In genomic region chr6:124683591-124684417, GRCm38 (mm10) we compare ENCODE assay signal across 8 mouse cellular contexts. TPM values are rescaled to one million over a fixed set of nuclear protein-coding genes. Genes with fewer than 3 reads are reported as not detected.
A peak's percentile ranks its signal among the peaks of the same experiment; 100 is the strongest.
DNase-seq lines count a peak whose midpoint lies in the region; ATAC-seq lines count a peak whose summit lies in the region.
"Had no signal": no experiment of that assay in that cellular context is flagged by ENCODE, and none has a peak within 500 bp of the region (broad histone marks: within the 10 kb centered on the region; RNA-seq: fewer than 3 reads in every experiment).

No protein-coding gene starts in this region.

- no peak overlapping the region for H3K4me2 ChIP-seq in kidney, embryonic 14.5 days (replicated peaks; ENCODE audit: low read depth, low read length)
- H3K4me2 ChIP-seq in midbrain, embryonic 13.5 days (replicated peaks) = no peak overlapping the region
- H3K4me2 ChIP-seq: embryonic facial prominence, embryonic 13.5 days had no signal

- WGBS in kidney, embryonic 14.5 days = 72% methylated on average over 14 of the region's 14 CpGs
- WGBS in midbrain, embryonic 13.5 days = 90% methylated on average over 14 of the region's 14 CpGs

- no peaks in the 10 kb centered on the region for H3K9me3 ChIP-seq in kidney, embryonic 14.5 days (ENCODE audit: control insufficient read depth, low read length)
- H3K9me3 ChIP-seq in midbrain, embryonic 13.5 days = no peaks in the 10 kb centered on the region
- H3K9me3 ChIP-seq: embryonic facial prominence, embryonic 13.5 days had no signal

- H3K27me3 ChIP-seq in kidney, embryonic 14.5 days (ENCODE audit: control insufficient read depth, insufficient read depth, low read length) = no peaks in the 10 kb centered on the region
- H3K27me3 ChIP-seq in midbrain, embryonic 13.5 days = no peaks in the 10 kb centered on the region
- H3K27me3 ChIP-seq: embryonic facial prominence, embryonic 13.5 days had no signal

- H3K27ac ChIP-seq in kidney, embryonic 14.5 days (ENCODE audit: low read depth, low read length) = no peak overlapping the region
- H3K27ac ChIP-seq in midbrain, embryonic 13.5 days = no peak overlapping the region
- H3K27ac ChIP-seq: embryonic facial prominence, embryonic 13.5 days had no signal

- no peaks in the 10 kb centered on the region for H3K4me1 ChIP-seq in kidney, embryonic 14.5 days (ENCODE audit: control insufficient read depth, insufficient read depth, low read length)
- no peaks in the 10 kb centered on the region for H3K4me1 ChIP-seq in midbrain, embryonic 13.5 days (replicated peaks)
- H3K4me1 ChIP-seq: embryonic facial prominence, embryonic 13.5 days had no signal

- peak; percentile 50 for DNase-seq in right cerebral cortex, postnatal 14 days
- no peak for DNase-seq in right cerebral cortex, postnatal 25 days
- DNase-seq in brain, adult 2 months (ENCODE audit: low read depth, low spot score) = peak; percentile 78
- peak; percentile 74 for DNase-seq in lung, postnatal 25 days (ENCODE audit: low spot score)
- DNase-seq in thymus, postnatal 36 days = no peak

- no peak overlapping the region for H3K9ac ChIP-seq in kidney, embryonic 14.5 days (ENCODE audit: low read depth, low read length)
- H3K9ac ChIP-seq in midbrain, embryonic 13.5 days (replicated peaks) = no peak overlapping the region
- H3K9ac ChIP-seq: embryonic facial prominence, embryonic 13.5 days had no signal

- peak; percentile 25; the same call in 1 of the 2 replicates for ATAC-seq in kidney, embryonic 14.5 days (ENCODE audit: low FRiP score, low TSS enrichment)
- ATAC-seq in midbrain, embryonic 13.5 days = no peak

- no peaks in the 10 kb centered on the region for H3K36me3 ChIP-seq in kidney, embryonic 14.5 days (ENCODE audit: control insufficient read depth, insufficient read depth, low read length)
- H3K36me3 ChIP-seq in midbrain, embryonic 13.5 days = no peaks in the 10 kb centered on the region
- H3K36me3 ChIP-seq: embryonic facial prominence, embryonic 13.5 days had no signal

- no peak overlapping the region for H3K4me3 ChIP-seq in kidney, embryonic 14.5 days (ENCODE audit: low read length)
- no peak overlapping the region for H3K4me3 ChIP-seq in midbrain, embryonic 13.5 days (replicated peaks)
- H3K4me3 ChIP-seq: embryonic facial prominence, embryonic 13.5 days had no signal

RNA-seq across cellular contexts. Expression of gene Lpcat3, which starts 21.0 kb away (rescaled TPM):
- 51.2 and 67.3 TPM in 2 replicates for polyA plus RNA-seq in kidney, embryonic 14.5 days (2014; fragmentation: Nextera tagmentation; extraction: Ambion mirVana)
- polyA plus RNA-seq in midbrain, embryonic 13.5 days (2015; fragmentation: Nextera tagmentation; extraction: Ambion mirVana) = 39.6 and 40.0 TPM in 2 replicates

RNA-seq across cellular contexts. Expression of gene Emg1, which starts 28.2 kb away (rescaled TPM):
- polyA plus RNA-seq in kidney, embryonic 14.5 days (2014; fragmentation: Nextera tagmentation; extraction: Ambion mirVana) = 233 and 278 TPM in 2 replicates
- 136 and 144 TPM in 2 replicates for polyA plus RNA-seq in midbrain, embryonic 13.5 days (2015; fragmentation: Nextera tagmentation; extraction: Ambion mirVana)

RNA-seq across cellular contexts. Expression of gene Phb2, which starts 28.3 kb away (rescaled TPM):
- 341 and 402 TPM in 2 replicates for polyA plus RNA-seq in kidney, embryonic 14.5 days (2014; fragmentation: Nextera tagmentation; extraction: Ambion mirVana)
- polyA plus RNA-seq in midbrain, embryonic 13.5 days (2015; fragmentation: Nextera tagmentation; extraction: Ambion mirVana) = 258 and 276 TPM in 2 replicates

RNA-seq across cellular contexts. Expression of gene C1s2, which starts 47.9 kb away (rescaled TPM):
- 0.08 TPM in 1 of 2 replicates, not detected in the other for polyA plus RNA-seq in kidney, embryonic 14.5 days (2014; fragmentation: Nextera tagmentation; extraction: Ambion mirVana)
- polyA plus RNA-seq in midbrain, embryonic 13.5 days (2015; fragmentation: Nextera tagmentation; extraction: Ambion mirVana) = 0.13 TPM in 2 replicates
- polyA plus RNA-seq: embryonic facial prominence, embryonic 13.5 days had no signal

RNA-seq across cellular contexts. Expression of gene Ptpn6, which starts 54.7 kb away (rescaled TPM):
- polyA plus RNA-seq in kidney, embryonic 14.5 days (2014; fragmentation: Nextera tagmentation; extraction: Ambion mirVana) = 10.0 and 12.9 TPM in 2 replicates
- 3.4 and 4.1 TPM in 2 replicates for polyA plus RNA-seq in midbrain, embryonic 13.5 days (2015; fragmentation: Nextera tagmentation; extraction: Ambion mirVana)

Comparison
In these comparisons a context has a peak if more than half of its experiments do, and no peak if none do; other contexts are left out.
1. DNase-seq: peak in right cerebral cortex, postnatal 14 days (single experiment), brain, adult 2 months (single experiment) and lung, postnatal 25 days (single experiment); none in right cerebral cortex, postnatal 25 days (single experiment) and thymus, postnatal 36 days (0 of 2).